Mouse (Mus musculus): ENCODE results near the gene S100b.

DNA sequence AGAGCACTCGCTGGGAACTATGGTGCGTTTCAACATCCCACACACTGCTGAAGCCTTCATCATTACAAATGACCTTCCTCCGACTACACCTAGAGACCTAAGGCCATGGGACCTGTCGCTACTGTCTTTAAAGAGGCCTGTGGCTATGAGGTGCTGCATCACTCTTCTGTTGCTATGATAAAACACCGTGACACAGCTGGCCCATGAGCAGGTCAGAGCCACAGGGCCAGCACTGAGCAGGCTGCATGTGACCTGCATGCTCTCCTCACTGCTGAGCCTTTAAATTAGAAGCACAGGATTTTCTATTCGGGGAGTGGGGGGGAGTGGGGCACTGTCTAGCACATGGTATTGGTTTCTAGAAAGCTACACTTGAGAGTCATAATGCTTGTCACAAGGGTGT, 41.5 kb upstream of the S100b start:
- TF ChIP-seq CTCF (IDR thresholded peaks at IDR 0.05; ENCODE audit: low read depth) = no peak
- TF ChIP-seq EP300 (IDR thresholded peaks at IDR 0.05; ENCODE audit: low read depth) = no peak
